Mouse (Mus musculus): ENCODE measurements around the gene Atf6.

DNA sequence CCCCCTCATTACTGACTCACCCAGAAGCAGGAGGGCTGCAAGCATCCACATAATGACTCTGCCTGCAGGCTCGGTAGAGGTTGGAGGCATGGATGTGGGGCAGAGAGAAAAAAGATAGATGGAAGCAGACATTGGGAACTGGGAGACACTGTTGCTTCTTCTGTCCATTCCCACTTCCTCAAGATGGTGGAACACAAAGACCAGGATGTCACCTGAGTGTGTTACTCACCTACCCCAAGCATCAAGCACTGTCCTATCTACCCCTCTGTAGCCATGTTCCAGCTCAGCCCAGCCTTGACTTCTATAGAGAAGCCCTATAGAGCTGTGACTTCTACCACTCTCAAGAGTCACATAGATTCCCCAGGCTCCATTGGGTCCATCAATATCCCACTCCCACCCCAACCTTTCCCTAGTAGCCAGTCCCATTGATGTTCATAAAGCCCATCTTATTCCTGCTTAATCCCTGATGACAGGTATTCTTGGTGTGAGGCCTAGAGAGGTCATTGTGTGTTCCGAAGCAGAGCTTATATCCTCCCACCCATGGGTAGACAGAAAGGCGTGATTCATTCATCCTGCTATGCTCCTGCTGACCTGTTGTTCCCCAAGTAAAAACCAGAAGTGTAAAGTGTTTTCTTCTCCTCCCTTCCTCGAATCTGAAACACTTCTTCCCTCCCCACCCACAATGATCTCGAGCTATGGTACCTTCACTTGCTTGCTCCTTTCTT lies 45.5 kb upstream of the Atf6 start, which contains the start of gene Fcrlb:
- no peak for TF ChIP-seq CTCF (IDR thresholded peaks at IDR 0.05; ENCODE audit: low read depth, low read length)
- no peak for TF ChIP-seq POLR2A (IDR thresholded peaks at IDR 0.05; ENCODE audit: extremely low read depth, insufficient read depth, low read length)

All from liver, adult 2 months (tissue).